Mouse (Mus musculus) frontal cortex, postnatal 25 days (tissue): ENCODE data around the gene Nsun2.
"Not testable (repeated sequence)": the region's sequence is repeated elsewhere in the genome, so short reads cannot be mapped to it uniquely, and the experiment has no call there.

ENCODE experiments used
- DNase-seq, 2 experiments: peaks; one replicate each; pipeline ENCODE4 v3.0.0; 2022; ENCODE audit warnings: low spot score in 2 of 2

Nsun2 gene

DNA sequence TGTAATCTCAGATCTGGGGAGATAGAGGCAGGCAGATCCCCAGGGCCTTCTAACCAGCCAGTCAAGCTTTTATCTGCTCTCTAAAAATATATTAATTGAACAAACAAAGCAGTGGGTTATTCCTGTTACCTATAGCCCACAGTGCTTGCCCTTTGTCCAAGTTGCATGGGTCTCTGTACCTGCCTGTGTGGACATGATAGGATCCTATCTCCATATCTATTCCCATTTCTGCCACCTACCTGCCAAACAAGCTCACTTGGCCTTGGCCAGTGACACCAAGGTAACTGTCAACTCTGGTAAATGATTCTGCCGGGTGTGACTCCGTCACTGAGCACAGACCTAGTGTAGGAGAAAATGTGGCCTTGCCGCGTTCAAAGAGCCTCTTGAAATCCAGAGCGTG lies 57.8 kb downstream of the Nsun2 start:
- DNase-seq = no peak

DNA sequence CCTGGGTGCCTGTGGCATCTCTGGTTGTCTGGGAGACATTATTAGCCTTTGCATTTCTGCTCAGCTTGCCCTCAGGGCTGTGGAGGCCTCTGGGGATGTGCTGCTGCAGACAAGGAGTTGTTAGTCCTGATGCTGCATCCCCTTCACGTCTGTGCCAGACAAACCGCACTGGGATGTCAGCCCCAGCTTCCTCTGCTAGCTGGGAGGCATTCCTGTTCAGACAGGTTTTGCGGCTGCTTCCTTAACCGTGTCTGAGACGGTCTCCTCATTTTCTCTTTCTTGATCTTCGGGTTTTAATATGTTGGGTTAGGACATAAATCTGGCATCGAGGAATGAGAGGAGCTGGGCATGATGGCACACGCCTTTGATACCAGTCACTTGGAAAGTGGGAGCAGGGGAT lies 58.7 kb downstream of the Nsun2 start:
- DNase-seq = no peak

DNA sequence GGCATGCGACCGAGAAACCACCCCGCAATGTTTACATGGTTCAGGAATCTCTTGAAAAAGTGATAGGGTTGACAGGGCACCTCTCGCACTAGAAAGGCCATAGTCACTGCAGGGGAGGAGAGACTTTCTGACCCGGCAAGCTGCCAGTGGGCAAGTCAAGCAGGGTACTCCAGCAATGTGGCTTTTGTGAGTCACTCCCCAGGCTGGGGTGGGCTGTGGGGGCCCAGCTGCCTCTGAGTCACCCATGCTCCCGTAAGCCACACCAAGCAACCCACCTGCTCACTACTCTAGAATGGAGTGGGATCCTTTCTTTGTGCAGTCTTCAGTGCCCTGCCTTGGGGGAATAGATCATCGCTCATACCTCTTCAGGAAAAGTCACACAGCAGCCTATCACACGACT lies 59.9 kb downstream of the Nsun2 start:
- no peak for DNase-seq

DNA sequence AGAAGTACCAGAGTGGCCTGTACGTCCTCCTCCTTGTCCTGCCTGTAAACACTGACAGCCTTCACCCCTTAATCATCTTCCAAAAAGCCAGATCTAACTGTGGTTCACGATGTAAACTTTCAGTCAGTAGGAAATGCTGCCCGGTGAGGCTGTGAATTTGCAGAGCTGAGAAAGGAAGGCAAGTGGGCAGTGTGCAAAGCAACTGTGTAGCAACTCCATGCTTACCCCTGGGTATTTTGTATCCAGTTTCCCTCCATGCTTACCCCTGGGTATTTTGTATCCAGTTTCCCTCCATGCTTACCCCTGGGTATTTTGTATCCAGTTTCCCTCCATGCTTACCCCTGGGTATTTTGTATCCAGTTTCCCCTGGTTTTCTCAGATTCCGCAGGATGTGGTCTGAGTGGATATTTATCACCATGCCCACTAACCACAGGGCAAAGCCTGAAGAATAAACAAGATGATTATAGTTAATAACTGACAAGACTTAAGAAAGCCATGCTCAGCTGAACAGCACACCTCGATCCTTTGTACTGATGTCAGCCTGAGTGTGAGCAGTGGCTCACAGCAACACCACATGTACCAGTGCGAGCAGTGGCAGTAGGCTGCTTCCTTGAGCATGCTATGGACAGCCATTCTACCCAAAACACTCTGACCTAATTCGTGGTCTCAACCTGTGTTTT lies 61.2 kb downstream of the Nsun2 start:
- DNase-seq = no peak

DNA sequence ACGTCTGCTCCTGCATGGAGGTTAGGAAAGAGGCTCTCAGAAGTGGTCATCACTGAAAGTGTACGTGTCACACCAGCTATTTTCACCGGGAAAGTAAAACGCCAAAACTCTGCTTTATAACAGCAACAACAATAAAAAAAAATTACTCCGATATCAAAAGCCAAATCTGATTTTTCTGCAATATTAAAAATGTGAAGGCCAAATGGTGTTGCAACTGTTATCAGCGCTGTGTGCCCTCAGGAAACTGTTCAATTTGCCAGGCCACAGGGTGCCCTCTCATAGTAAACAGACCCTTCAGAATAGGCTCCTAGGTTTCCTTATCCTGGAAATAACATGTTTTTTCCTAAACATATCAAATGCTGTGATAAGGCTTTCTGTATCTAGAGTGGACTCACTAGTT lies 62.4 kb downstream of the Nsun2 start:
- no peak for DNase-seq

DNA sequence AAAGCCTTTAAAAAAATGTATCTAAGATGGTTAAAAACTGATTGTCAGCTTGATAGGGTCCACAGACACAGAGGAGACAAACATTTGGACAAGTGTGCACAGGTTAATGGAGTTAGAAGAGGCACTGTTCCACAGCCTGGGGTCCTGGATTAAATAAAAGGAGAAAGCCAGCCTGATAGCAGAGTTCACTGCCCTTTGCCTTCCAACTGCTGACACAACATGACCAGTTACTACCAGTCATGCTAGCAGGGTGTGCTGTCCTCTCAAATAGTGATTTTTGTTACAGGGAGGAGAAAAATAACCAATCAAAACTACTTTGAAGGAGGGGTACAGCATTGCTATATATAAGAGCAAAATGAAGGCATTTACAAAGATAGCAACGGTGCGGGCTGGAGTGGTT lies 63.0 kb downstream of the Nsun2 start:
- DNase-seq = no peak

DNA sequence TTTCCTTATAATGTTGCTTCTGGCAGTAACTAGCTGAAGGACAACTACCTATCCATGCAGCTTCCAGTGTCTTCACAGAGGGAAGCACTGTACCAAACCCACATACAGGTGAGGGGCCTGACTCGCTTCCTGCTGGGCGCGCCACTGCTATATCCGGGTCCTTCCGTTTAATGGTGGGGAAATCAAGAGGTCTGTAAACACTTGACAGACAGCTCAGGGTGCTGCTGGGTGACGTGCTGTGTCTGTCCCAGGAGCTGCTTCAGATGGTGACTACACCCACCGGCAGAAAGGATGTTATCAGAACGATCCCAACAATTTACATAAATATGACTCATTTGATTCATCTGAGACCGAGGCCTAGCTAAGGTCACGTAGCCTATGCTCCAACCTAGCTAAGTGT lies 65.3 kb downstream of the Nsun2 start:
- DNase-seq = no peak

DNA sequence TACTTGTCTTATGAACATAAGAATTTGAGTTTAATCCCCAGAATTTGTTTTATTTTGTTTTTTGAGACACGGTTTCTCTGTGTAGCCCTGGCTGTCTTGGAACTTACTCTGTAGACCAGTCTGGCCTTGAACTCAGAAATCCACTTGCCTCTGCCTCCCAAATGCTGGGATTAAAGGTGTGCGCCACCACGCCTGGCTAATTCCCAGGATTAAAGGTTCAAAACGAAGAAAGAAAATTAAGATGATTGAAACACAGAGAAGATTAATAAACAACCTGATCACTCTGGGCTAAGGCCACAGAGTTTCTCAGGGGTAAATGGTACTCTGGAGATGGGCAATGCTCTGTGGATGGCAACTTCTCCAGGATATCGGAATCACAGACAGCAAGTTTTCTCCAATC lies 67.3 kb downstream of the Nsun2 start:
- not testable (repeated sequence) for DNase-seq

DNA sequence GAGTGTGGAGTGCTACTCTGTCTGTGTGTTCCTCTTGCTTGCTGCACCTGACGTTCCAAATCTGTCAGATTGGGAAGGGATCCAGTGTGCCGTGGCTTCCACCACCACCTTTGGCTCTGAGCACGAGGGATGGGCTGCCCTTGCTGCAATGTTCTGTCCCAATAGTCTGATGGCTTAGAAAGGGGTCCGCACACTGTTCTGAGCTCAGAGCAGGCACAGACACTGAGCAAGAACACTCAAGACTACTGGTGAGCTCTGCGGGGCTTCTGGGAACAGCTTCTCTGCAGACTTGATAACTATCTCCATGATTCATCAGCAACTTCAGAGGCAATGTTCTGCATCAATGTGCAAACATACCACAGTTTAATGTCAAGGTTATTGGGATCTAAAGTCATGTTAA lies 67.8 kb downstream of the Nsun2 start:
- no peak for DNase-seq

DNA sequence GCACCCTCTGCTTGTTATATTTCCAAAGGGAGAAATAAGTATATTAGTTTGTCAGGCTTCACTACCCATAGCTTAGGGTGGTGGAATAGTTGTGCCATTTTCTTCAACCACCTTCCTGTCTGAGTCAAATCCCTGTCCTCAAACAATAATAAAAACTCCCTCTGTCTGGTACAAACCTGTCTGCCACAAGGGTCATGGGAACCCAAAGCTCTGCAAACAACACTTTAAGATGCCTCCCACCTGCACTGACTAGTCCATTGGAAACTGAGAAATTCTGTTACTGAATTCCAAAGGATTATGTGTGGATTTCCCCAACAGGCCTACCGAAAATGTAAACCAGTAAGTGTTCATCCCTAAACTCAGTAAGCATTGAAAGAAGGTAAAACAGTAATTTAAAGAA lies 71.1 kb downstream of the Nsun2 start:
- DNase-seq = no peak

DNA sequence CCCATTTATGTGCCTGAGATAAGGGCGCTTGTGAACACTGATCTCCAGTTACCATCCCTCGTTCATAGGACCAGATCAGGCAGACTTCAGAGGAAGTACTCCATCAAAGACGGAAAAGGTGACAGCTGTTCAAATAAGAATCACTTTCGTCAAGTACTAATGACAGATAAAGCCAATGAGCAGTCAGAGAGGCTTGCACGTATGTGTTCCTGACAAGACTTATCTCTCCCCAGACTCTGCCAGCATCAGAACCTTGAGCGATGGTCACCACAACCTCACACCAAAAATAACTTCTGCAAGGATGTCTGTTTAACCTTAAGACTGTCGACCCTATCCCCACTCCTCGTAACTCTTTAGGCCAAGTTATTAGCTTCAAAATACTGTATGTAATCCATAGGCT lies 75.2 kb downstream of the Nsun2 start:
- DNase-seq = no peak

DNA sequence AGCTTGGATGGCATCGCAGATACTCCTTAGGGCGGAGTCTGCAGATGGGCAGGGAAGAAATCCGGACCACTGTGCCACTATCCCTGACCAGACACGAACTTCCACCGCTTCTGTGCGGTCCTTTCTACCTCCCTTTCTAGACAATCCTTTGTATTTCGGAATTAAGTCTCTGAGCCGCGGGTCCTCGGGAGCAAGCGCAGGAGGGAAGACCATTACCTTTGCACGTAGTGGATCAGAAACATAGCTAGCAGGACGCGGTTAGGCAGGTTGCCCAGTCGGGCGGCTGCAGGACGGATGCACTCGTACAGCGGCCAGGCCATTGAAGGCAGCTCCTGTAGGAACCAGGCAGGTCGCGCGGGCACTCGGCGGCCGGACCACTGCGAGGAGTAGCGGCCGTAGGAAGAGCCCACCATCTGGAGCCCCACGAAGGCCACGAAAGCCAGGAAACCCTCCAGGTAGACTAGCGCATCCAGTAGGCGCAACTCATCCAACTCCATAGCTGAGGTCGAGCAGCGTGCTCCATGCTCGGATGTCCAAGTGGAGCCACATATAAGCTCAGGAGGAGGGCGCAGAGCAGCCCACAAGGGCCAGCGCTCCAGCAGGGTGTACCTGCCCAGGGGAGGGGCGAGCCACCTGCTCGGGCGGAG lies 77.3 kb downstream of the Nsun2 start:
- DNase-seq = no peak

DNA sequence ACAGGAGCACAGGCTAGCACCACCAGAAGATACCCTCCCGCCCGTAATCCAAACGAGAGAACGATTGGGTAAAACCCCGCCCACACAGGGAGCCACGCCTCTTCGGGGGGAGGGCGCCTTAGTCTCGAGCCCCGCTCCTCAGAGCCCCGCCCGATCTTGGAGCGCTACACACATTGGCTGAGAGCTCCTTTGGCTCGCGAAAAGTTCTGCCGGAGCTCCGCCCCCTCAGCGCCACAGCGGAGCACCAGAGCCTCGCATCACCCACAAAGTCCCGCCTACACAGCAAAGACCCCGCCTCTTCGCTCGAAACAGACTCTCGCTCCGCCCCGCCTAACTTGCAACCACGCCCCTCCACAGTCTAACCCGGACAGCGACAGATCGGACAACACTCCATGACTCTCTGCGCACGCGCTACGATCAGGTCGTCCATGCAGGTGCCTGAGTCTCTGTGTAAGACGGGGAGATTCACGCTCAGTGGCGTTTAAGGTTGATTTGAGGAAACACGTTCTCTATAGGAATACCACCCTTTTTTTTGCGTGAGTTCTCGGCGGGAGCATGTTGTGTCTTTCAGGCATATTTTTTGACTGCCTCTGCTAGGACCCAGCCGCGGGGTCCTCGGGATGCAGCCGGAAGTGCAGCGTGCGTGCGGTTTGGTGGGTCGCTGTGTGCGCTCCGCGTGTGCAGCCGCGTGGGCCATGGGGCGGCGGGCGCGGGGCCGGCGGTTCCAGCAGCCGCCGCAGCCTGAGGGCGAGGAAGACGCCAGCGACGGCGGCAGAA lies 78.0 kb downstream of the Nsun2 start, which contains the start of gene Srd5a1:
Srd5a1 (minus strand) TSS at position 45 of the 777 bp plus-strand sequence.
- peak; percentile 98 for DNase-seq

DNA sequence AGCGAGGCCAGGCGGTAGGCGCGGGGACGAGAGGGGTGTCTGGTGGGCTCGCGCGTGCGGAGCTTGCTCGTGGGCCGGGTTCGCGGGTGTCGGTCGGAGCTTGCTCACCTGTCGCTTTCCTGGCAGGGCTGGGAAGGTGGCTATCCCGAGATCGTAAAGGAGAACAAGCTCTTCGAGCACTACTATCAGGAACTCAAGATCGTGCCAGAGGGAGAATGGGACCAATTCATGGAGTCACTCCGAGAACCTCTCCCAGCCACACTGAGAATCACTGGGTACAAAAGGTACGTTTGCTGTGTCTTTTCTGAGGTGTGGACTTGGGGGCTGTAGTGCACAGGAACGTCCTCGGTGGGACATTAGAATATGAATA lies 78.6 kb downstream of the Nsun2 start:
- DNase-seq = no peak

DNA sequence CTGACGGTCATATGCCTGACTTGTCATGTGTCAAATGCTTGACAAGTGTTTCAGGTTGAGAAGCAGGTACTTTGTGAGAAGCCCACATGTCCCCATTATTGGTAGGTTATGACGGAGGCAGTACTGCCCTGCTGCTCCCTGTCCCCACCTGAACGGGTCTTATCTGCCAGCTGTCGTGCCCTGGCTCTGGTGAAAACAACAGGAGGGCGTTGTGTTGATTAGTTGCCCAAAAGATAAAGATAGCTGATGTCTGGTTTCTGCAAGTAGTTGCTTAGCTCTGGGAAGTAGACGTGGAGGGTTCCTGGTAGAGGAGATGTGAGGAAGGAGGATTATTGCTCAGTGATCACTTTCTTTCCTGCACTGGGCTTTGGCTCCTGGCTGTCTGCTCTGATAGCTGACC lies 83.2 kb downstream of the Nsun2 start:
- DNase-seq = no peak

DNA sequence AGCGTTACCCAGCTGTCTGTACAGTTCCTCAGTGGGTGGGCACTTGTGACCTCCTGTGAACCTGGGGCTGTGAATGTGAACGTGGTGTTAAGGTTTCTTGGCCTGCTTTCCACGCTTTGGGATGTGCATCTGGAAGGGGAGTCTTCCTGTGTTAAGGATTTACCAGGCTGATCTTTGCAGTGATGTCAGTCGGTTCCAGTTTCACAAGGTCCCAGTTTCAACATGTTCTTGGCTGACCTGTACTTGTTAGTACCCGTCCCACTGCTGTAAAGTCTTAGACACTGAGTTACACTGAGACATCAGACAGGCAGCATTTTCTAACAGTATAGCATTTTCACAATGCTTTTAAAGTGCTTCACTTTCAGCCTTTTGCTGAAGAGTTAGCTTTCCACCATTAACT lies 90.3 kb downstream of the Nsun2 start:
- no peak for DNase-seq

DNA sequence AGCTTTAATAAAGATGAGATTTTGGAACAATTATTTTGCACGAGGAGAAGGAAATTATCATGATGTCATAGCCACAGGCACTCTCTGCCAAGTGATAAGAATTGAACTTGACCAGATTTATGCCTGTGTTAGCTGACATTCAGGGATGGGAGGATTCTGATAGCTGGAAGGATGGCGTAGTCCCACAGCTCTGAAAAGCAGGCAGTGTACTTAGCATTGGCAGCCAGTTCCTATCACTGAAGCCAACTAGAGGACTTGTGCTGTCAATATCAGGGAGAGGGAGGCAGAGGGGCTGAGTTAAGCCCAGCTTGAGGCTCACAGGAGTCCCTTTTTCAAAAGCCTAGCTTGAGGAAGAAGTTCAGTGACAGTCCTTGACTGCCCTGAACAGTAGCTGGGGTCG lies 91.0 kb downstream of the Nsun2 start:
- no peak for DNase-seq

DNA sequence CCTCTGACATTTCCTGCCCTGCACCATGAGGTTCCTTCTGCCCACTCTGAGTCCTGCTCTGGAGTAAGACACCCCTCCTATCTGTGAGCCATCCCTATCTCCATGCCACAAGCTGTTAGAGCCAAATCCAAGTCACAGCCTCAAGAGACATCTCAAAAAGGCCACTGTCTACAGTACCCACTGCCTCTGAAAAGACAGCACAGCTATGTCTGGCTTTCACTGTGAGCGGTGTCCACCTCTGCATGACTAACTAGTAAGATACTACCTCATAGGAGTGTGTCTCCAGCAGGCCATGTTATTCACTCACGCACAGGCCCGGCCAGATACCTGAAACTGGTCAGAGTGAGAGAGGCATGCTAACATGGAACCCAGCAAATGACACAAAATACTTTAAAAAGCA lies 94.4 kb downstream of the Nsun2 start:
- DNase-seq = no peak

DNA sequence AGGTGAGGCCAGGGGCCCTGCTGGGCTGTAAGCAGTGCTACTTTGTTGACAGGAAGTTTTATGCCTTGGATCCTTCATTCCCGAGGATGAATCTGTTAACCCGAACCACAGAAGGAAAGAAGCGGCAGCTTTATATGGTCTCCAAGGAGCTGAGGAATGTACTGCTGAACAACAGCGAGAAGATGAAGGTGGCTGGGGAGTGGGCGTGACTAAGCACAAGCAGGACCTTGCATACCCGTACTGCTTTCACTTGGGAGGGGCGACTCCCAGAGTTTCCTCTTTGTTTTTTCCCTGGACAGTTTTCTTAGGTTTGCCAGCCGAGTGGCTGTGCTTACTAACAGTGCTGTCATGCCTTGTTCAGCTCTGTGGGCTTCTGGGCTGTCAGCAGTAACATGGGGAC lies 97.0 kb downstream of the Nsun2 start:
- DNase-seq = no peak

DNA sequence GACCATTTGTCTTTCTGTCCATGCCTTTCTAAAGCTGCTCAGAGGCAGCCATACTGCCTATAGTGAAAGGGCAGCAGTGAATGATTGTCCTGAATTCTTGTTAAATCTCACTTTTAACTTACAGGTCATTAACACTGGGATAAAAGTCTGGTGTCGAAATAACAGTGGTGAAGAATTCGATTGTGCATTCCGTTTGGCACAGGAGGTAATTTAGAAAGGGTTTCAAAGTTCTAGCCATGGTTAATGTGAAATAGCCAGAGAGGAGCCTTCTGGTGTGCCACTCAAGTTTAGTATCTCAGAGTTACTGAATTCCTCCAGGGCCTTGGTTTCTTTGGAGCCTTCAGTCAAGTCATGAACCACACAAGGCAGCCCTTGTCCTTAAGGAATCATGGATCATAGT lies 97.6 kb downstream of the Nsun2 start:
- DNase-seq = no peak

DNA sequence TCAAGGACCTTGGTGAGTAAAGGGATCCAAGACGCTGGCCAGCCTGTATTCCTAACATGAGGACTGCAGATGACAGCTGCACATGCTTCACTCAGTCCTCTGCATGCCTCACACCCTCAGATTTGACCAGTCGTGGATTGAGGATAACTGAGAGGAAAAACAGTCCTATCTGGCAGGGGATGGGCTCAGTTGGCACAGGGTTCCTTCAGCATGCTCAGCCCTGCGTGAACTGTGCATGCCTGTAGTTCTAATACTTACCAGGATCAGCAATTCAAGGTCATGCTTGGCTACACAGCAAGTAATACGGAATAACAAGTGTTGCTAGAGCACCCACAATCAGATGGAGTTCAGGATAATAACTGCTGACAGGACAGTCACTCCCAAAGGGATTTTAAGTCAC lies 98.1 kb downstream of the Nsun2 start:
- DNase-seq = no peak

DNA sequence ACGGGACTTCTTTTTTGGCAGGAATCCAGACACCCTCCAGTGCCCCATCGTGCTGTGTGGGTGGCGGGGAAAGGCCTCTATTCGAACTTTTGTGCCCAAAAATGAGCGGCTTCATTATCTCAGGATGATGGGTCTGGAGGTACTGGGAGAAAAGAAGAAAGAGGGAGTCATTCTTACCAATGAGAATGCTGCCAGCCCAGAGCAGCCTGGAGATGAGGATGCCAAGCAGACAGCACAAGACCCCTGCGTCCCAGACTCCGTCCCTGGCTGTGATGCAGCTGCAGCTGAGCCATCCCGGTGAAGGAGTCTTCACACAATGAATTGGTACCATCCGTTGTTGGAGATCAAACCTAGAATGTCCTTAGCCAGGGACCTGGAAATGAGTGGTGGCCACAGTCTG lies 100.0 kb downstream of the Nsun2 start:
- no peak for DNase-seq

DNA sequence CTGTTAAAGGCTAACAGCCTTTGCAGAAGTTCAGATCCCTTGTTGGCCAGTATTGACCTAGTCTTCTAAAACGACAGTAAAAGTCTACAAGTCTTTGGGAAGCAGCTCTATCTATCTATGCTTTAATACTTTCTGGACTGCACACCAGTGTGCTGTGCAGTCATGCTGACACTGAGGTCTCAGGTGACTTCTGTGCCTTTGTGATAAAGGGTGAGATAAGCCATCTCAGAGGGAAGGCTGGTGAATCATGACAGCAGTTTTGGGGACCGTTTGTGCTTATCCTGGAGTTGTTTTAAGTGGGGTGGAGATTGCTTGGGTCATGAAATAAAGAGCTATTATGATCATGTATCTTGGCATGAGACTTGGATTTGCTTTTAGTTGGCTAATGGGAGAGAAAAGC lies 100.4 kb downstream of the Nsun2 start:
- DNase-seq = no peak
